Mouse (Mus musculus): ENCODE data around the gene Prss2. TPM values are rescaled to one million over a fixed set of nuclear protein-coding genes. Genes with fewer than 3 reads are reported as not detected.

The Prss2 gene
- polyA plus RNA-seq, 1 experiment from 2014 or later = not detected

GRCm38 (mm10) chr6:41541746-41542145, 20.2 kb downstream of the Prss2 start:
- Histone ChIP-seq H3K9me3 (no peaks in the 10 kb centered on the region), H3K4me3 (no peak overlapping the region)
- WGBS = 86% methylated on average over 1 of the region's 1 CpGs

GRCm38 (mm10) chr6:41542983-41543382, 21.4 kb downstream of the Prss2 start:
- 25% methylated on average over 3 of the region's 3 CpGs for WGBS
- no peaks in the 10 kb centered on the region for H3K9me3 ChIP-seq
- no peaks in the 10 kb centered on the region for H3K27me3 ChIP-seq (replicated peaks)
- no peak overlapping the region for H3K27ac ChIP-seq
- H3K9ac ChIP-seq = no peak overlapping the region
- peak overlapping the region; percentile 54 for H3K4me2 ChIP-seq (replicated peaks)
- H3K4me3 ChIP-seq = no peak overlapping the region
- ATAC-seq (ENCODE audit: low FRiP score, low read depth) = no peak
- no peaks in the 10 kb centered on the region for H3K36me3 ChIP-seq
- H3K4me1 ChIP-seq = 0 out of 2 replicates have a peak, but pooled peaks cover 10% of the 10 kb centered on the region

More at GRCm38 (mm10) chr6:41541746-41542145, 20.2 kb downstream of the Prss2 start:
- Histone ChIP-seq H3K36me3 (no peaks in the 10 kb centered on the region), H3K27ac (no peak overlapping the region), H3K9ac (no peak overlapping the region), H3K4me1 (0 out of 2 replicates have a peak, but pooled peaks cover 10% of the 10 kb centered on the region), H3K4me2 (replicated peaks) (no peak overlapping the region), H3K27me3 (replicated peaks) (no peaks in the 10 kb centered on the region)
- ATAC-seq (ENCODE audit: low FRiP score, low read depth) = no peak

GRCm38 (mm10) chr6:41543411-41544050, 21.9 kb downstream of the Prss2 start:
- peak overlapping the region; percentile 24 for H3K4me3 ChIP-seq
- no peaks in the 10 kb centered on the region for H3K36me3 ChIP-seq
- no peak for ATAC-seq (ENCODE audit: low FRiP score, low read depth)
- no peak overlapping the region for H3K27ac ChIP-seq
- H3K9ac ChIP-seq = no peak overlapping the region
- H3K4me2 ChIP-seq (replicated peaks) = peak overlapping the region; percentile 54
- H3K9me3 ChIP-seq = no peaks in the 10 kb centered on the region
- WGBS = 6% methylated on average over 28 of the region's 28 CpGs
- H3K27me3 ChIP-seq (replicated peaks) = no peaks in the 10 kb centered on the region
- H3K4me1 ChIP-seq = 0 out of 2 replicates have a peak, but pooled peaks cover 10% of the 10 kb centered on the region

- no peak overlapping the region for H3K27ac ChIP-seq
- peak; percentile 27; the same call in 1 of the 2 replicates for ATAC-seq (ENCODE audit: low FRiP score, low read depth)
- H3K4me2 ChIP-seq (replicated peaks) = peak overlapping the region; percentile 54
- H3K4me1 ChIP-seq = 0 out of 2 replicates have a peak, but pooled peaks cover 10% of the 10 kb centered on the region
- 60% methylated on average over 5 of the region's 5 CpGs for WGBS
- no peak overlapping the region for H3K4me3 ChIP-seq
- no peaks in the 10 kb centered on the region for H3K27me3 ChIP-seq (replicated peaks)
- H3K36me3 ChIP-seq = no peaks in the 10 kb centered on the region
- H3K9me3 ChIP-seq = no peaks in the 10 kb centered on the region
- H3K9ac ChIP-seq = no peak overlapping the region
Observed at GRCm38 (mm10) chr6:41544381-41544924, 22.9 kb downstream of the Prss2 start.

- Histone ChIP-seq H3K4me3 (no peak overlapping the region), H3K9me3 (no peaks in the 10 kb centered on the region), H3K27ac (no peak overlapping the region), H3K4me2 (replicated peaks) (no peak overlapping the region), H3K9ac (no peak overlapping the region), H3K36me3 (no peaks in the 10 kb centered on the region), H3K4me1 (0 out of 2 replicates have a peak, but pooled peaks cover 10% of the 10 kb centered on the region), H3K27me3 (replicated peaks) (no peaks in the 10 kb centered on the region)
- 85% methylated on average over 4 of the region's 4 CpGs for WGBS
- no peak for ATAC-seq (ENCODE audit: low FRiP score, low read depth)
Observed at GRCm38 (mm10) chr6:41545266-41545665, 23.7 kb downstream of the Prss2 start.

GRCm38 (mm10) chr6:41547056-41547650, 25.6 kb downstream of the Prss2 start:
- ATAC-seq (ENCODE audit: low FRiP score, low read depth) = no peak
- Histone ChIP-seq H3K27ac (no peak overlapping the region), H3K9me3 (no peaks in the 10 kb centered on the region), H3K27me3 (replicated peaks) (no peaks in the 10 kb centered on the region), H3K9ac (no peak overlapping the region), H3K4me1 (0 out of 2 replicates have a peak, but pooled peaks cover 10% of the 10 kb centered on the region), H3K36me3 (no peaks in the 10 kb centered on the region), H3K4me3 (no peak overlapping the region), H3K4me2 (replicated peaks) (no peak overlapping the region)
- 91% methylated on average over 5 of the region's 5 CpGs for WGBS

- no peak overlapping the region for H3K4me2 ChIP-seq (replicated peaks)
- 69% methylated on average over 1 of the region's 1 CpGs for WGBS
- H3K9ac ChIP-seq = no peak overlapping the region
- H3K4me3 ChIP-seq = no peak overlapping the region
- no peaks in the 10 kb centered on the region for H3K27me3 ChIP-seq (replicated peaks)
- H3K27ac ChIP-seq = no peak overlapping the region
- H3K4me1 ChIP-seq = 0 out of 2 replicates have a peak, but pooled peaks cover 10% of the 10 kb centered on the region
- no peak for ATAC-seq (ENCODE audit: low FRiP score, low read depth)
- H3K9me3 ChIP-seq = no peaks in the 10 kb centered on the region
- no peaks in the 10 kb centered on the region for H3K36me3 ChIP-seq
Observed at GRCm38 (mm10) chr6:41548286-41548685, 26.7 kb downstream of the Prss2 start.

GRCm38 (mm10) chr6:41553356-41554010, 31.9 kb downstream of the Prss2 start:
- Histone ChIP-seq H3K9ac (no peak overlapping the region), H3K27ac (no peak overlapping the region), H3K4me3 (no peak overlapping the region), H3K4me1 (no peaks in the 10 kb centered on the region), H3K9me3 (no peaks in the 10 kb centered on the region), H3K27me3 (replicated peaks) (no peaks in the 10 kb centered on the region), H3K36me3 (no peaks in the 10 kb centered on the region), H3K4me2 (replicated peaks) (no peak overlapping the region)
- no peak for ATAC-seq (ENCODE audit: low FRiP score, low read depth)
- 86% methylated on average over 5 of the region's 5 CpGs for WGBS

GRCm38 (mm10) chr6:41554295-41555169, 32.9 kb downstream of the Prss2 start:
- Histone ChIP-seq H3K4me3 (no peak overlapping the region), H3K27me3 (replicated peaks) (no peaks in the 10 kb centered on the region), H3K9me3 (no peaks in the 10 kb centered on the region), H3K27ac (no peak overlapping the region), H3K4me1 (no peaks in the 10 kb centered on the region), H3K9ac (no peak overlapping the region), H3K36me3 (no peaks in the 10 kb centered on the region), H3K4me2 (replicated peaks) (no peak overlapping the region)
- no peak for ATAC-seq (ENCODE audit: low FRiP score, low read depth)
- WGBS = 85% methylated on average over 7 of the region's 7 CpGs

- Histone ChIP-seq H3K36me3 (no peaks in the 10 kb centered on the region), H3K27me3 (replicated peaks) (no peaks in the 10 kb centered on the region), H3K9ac (no peak overlapping the region), H3K27ac (no peak overlapping the region), H3K4me2 (replicated peaks) (no peak overlapping the region), H3K9me3 (no peaks in the 10 kb centered on the region), H3K4me1 (no peaks in the 10 kb centered on the region), H3K4me3 (no peak overlapping the region)
- no peak for ATAC-seq (ENCODE audit: low FRiP score, low read depth)
Observed at GRCm38 (mm10) chr6:41556389-41556788, 34.8 kb downstream of the Prss2 start.

GRCm38 (mm10) chr6:41557468-41557867, 35.9 kb downstream of the Prss2 start:
- Histone ChIP-seq H3K27ac (no peak overlapping the region), H3K4me2 (replicated peaks) (no peak overlapping the region), H3K27me3 (replicated peaks) (no peaks in the 10 kb centered on the region), H3K9ac (no peak overlapping the region), H3K4me3 (no peak overlapping the region), H3K9me3 (no peaks in the 10 kb centered on the region), H3K4me1 (no peaks in the 10 kb centered on the region), H3K36me3 (no peaks in the 10 kb centered on the region)
- no peak for ATAC-seq (ENCODE audit: low FRiP score, low read depth)
- 87% methylated on average over 5 of the region's 5 CpGs for WGBS

Data from neural tube, embryonic 12.5 days (tissue).